Mouse (Mus musculus) thymus, postnatal 10 days (tissue): ENCODE data around the gene Pnpla7.
"Not testable (repeated sequence)": the region's sequence is repeated elsewhere in the genome, so short reads cannot be mapped to it uniquely, and the experiment has no call there.

Source experiments
- DNase-seq, 2 experiments: peaks; one replicate each; pipeline ENCODE4 v3.0.0; 2021; ENCODE audit warnings: low spot score in 2 of 2

Pnpla7 gene

GRCm38 (mm10) chr2:24975704-24976297, at the start of gene Pnpla7:
Pnpla7 (plus strand) TSS chr2:24976033.
- peak; percentile 70 to 79 for DNase-seq

- DNase-seq, result no peak
Observed at GRCm38 (mm10) chr2:24926345-24926964, 49.4 kb upstream of the Pnpla7 start.

- DNase-seq, result no peak
Observed at GRCm38 (mm10) chr2:24926965-24927358, 48.9 kb upstream of the Pnpla7 start.

GRCm38 (mm10) chr2:24927810-24928479, 47.9 kb upstream of the Pnpla7 start:
- DNase-seq, result no peak

GRCm38 (mm10) chr2:24929119-24929518, 46.7 kb upstream of the Pnpla7 start:
- no peak for DNase-seq

GRCm38 (mm10) chr2:24929593-24929992, 46.2 kb upstream of the Pnpla7 start:
- no peak for DNase-seq

- DNase-seq, result peak in 1 of 2 experiments; percentile 11
Observed at GRCm38 (mm10) chr2:24934441-24934963, 41.3 kb upstream of the Pnpla7 start.

GRCm38 (mm10) chr2:24935057-24935796, 40.6 kb upstream of the Pnpla7 start, which contains the start of gene Arrdc1:
Arrdc1 (minus strand) TSS chr2:24935252.
- DNase-seq, result peak; percentile 90 to 91

- no peak for DNase-seq
Observed at GRCm38 (mm10) chr2:24942092-24942491, 33.7 kb upstream of the Pnpla7 start.

- not testable (repeated sequence) for DNase-seq
Observed at GRCm38 (mm10) chr2:24944304-24944703, 31.5 kb upstream of the Pnpla7 start.

- peak; percentile 95 to 99 for DNase-seq
Observed at GRCm38 (mm10) chr2:24949421-24950188, 26.2 kb upstream of the Pnpla7 start, which contains the start of gene Zmynd19. Zmynd19 (plus strand) TSS chr2:24949792.

- DNase-seq, result peak in 1 of 2 experiments; percentile 19
Observed at GRCm38 (mm10) chr2:24950189-24950535, 25.7 kb upstream of the Pnpla7 start.

- no peak for DNase-seq
Observed at GRCm38 (mm10) chr2:24952537-24953055, 23.2 kb upstream of the Pnpla7 start.

GRCm38 (mm10) chr2:24960910-24961309, 14.9 kb upstream of the Pnpla7 start:
- no peak for DNase-seq

- DNase-seq, result peak; percentile 68 to 85
Observed at GRCm38 (mm10) chr2:24962304-24963000, 13.4 kb upstream of the Pnpla7 start, which contains the start of gene Dph7. Dph7 (plus strand) TSS chr2:24962400.

GRCm38 (mm10) chr2:24970386-24970785, 5.4 kb upstream of the Pnpla7 start:
- DNase-seq, result no peak

GRCm38 (mm10) chr2:24974452-24974851, 1.4 kb upstream of the Pnpla7 start:
- DNase-seq, result peak in 1 of 2 experiments; percentile 15

- peak; percentile 93 for DNase-seq
Observed at GRCm38 (mm10) chr2:24974906-24975703, 728 bp upstream of the Pnpla7 start, which contains the start of gene Mrpl41. Mrpl41 (minus strand) TSS chr2:24975098.

GRCm38 (mm10) chr2:24976960-24977359, 1.1 kb downstream of the Pnpla7 start:
- DNase-seq, result no peak
